Mouse (Mus musculus): ENCODE data around the gene Il12a.

GRCm38 (mm10) chr3:68691100-68691778 lies 795 bp downstream of the Il12a start:
- TF ChIP-seq CTCF (IDR thresholded peaks at IDR 0.05; ENCODE audit: low read depth, low read length) (no peak), POLR2A (IDR thresholded peaks at IDR 0.05; ENCODE audit: extremely low read depth, insufficient read depth, low read length) (no peak)

Data from liver, adult 2 months (tissue).